Mouse (Mus musculus): ENCODE results near the gene Spta1. TPM values are rescaled to one million over a fixed set of nuclear protein-coding genes. Genes with fewer than 3 reads are reported as not detected.

Spta1 gene
- 0.01 and 0.03 TPM in 2 replicates for polyA plus RNA-seq (2012; rRNA removed)

DNA sequence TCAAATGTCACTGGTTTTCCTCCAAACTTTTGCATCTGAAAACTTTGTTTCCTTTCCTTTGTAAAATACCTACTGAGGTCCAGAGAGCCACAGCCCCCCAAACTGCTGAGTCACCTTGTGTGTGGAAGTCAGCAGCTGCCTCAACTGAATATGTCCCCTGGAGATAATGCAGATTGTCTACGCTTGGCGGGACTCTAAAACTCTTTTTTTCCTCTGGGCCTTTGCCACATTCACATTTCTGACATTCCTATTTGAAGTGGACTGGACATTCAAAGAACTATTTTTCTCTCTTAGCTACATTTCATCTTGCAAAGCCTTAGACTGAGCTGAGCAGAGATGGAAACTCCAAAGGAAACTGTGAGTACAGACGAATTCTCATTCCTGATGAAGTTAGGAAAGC, at the start of gene Spta1:
Spta1 (plus strand) TSS at position 172 of the 400 bp plus-strand sequence.

GRCm38 (mm10) chr1:174131217-174131616, 41.4 kb upstream of the Spta1 start, which contains the start of gene Olfr424:
TSS of gene Olfr424 (plus strand) at chr1:174131517.

DNA sequence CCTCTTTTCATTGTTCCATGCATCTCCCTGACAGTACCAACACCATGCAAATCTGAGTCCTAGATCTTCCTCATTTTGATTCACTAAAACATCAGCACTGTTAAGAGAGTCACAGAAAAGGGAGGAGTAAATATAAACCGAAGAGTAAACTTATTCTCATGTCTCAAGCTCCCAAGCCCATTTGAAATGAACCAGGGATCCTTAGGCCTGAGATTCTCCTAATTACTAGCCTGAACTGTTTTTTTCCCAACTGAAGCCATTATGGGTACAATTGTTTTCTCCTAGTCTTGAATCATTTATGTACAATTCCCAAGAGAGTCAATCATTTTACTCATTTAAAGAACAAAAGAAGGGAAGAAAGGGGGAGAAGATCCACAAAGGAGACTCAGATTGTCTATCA, 17.2 kb upstream of the Spta1 start, which contains the start of gene Olfr420:
Olfr420 (plus strand) TSS at position 301 of the 400 bp plus-strand sequence.

DNA sequence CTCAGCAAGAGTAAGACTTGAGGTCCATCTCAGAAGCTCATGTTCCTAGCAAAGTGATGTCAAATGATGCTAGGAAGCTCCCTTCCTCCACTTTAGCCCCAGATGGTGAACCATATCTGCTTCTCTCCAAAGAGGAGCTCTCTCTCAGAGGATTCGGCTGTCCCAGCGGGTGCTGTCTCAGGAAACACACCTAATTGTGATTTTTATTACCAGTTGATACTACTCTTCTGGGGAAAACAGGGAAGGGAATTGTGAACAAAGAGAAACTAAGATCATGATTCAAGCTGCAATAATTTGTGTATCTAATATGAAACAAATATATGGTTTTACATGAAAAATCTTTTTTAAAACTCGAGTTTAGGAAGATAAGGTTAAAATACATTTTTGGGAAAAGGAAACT, 79.4 kb downstream of the Spta1 start, which contains the start of gene Olfr419:
Olfr419 (minus strand) TSS at position 101 of the 400 bp plus-strand sequence.

Other genes with a start within 250 kb of the Spta1 start
- gene Mndal, start 230.3 kb upstream of the Spta1 start, polyA plus RNA-seq (2012; rRNA removed), result 2.8 and 4.0 TPM in 2 replicates
- gene Ifi203, start 230.1 kb upstream of the Spta1 start, polyA plus RNA-seq (2012; rRNA removed), result 1.2 and 2.2 TPM in 2 replicates
- not detected in 2 replicates for gene Ifi202b, start 190.0 kb upstream of the Spta1 start, polyA plus RNA-seq (2012; rRNA removed)
- 0.04 and 1.9 TPM in 2 replicates for gene Ifi205, start 141.0 kb upstream of the Spta1 start, polyA plus RNA-seq (2012; rRNA removed)
- not detected in 2 replicates for gene Olfr433, start 132.1 kb upstream of the Spta1 start, polyA plus RNA-seq (2012; rRNA removed)
- gene Olfr432, start 123.6 kb upstream of the Spta1 start, polyA plus RNA-seq (2012; rRNA removed), result not detected in 2 replicates
- not detected in 2 replicates for gene Olfr430, start 106.2 kb upstream of the Spta1 start, polyA plus RNA-seq (2012; rRNA removed)
- not detected in 2 replicates for gene Olfr429, start 88.4 kb upstream of the Spta1 start, polyA plus RNA-seq (2012; rRNA removed)
- gene Olfr427, start 75.9 kb upstream of the Spta1 start, polyA plus RNA-seq (2012; rRNA removed), result not detected in 2 replicates
- not detected in 2 replicates for gene Olfr231, start 51.6 kb upstream of the Spta1 start, polyA plus RNA-seq (2012; rRNA removed)
- gene Olfr424, start 41.3 kb upstream of the Spta1 start, polyA plus RNA-seq (2012; rRNA removed), result not detected in 2 replicates
- gene Olfr420, start 17.1 kb upstream of the Spta1 start, polyA plus RNA-seq (2012; rRNA removed), result not detected in 2 replicates
- not detected in 2 replicates for gene Olfr419, start 79.3 kb downstream of the Spta1 start, polyA plus RNA-seq (2012; rRNA removed)
- gene Mptx1, start 157.7 kb downstream of the Spta1 start, polyA plus RNA-seq (2012; rRNA removed), result not detected in 2 replicates
- not detected in 2 replicates for gene Olfr417, start 192.3 kb downstream of the Spta1 start, polyA plus RNA-seq (2012; rRNA removed)
- gene Olfr248, start 218.3 kb downstream of the Spta1 start, polyA plus RNA-seq (2012; rRNA removed), result not detected in 2 replicates

Measured in central nervous system, embryonic 18 days (tissue).